ENCODE assay signal across 24 mouse cellular contexts in genomic region chr1:72755227-72755626, GRCm38 (mm10). TPM values are rescaled to one million over a fixed set of nuclear protein-coding genes. Genes with fewer than 3 reads are reported as not detected.
A peak's percentile ranks its signal among the peaks of the same experiment; 100 is the strongest.
DNase-seq lines count a peak whose midpoint lies in the region; ATAC-seq and TF ChIP-seq lines count a peak whose summit lies in the region.
"Had no signal": no experiment of that assay in that cellular context is flagged by ENCODE, and none has a peak within 500 bp of the region (broad histone marks: within the 10 kb centered on the region; RNA-seq: fewer than 3 reads in every experiment).

No protein-coding gene starts in this region.

- no peaks in the 10 kb centered on the region for H3K79me3 ChIP-seq in C2C12 (ENCODE audit: low read depth)

- H3K27ac ChIP-seq in lung, embryonic 15.5 days: peak overlapping the region; percentile 13; the same call in 1 of the 2 replicates
- H3K27ac ChIP-seq: forebrain, embryonic 15.5 days; heart, adult 2 months; heart, embryonic 15.5 days; hindbrain, embryonic 13.5 days; hindbrain, postnatal 0 days had no signal

- no peak overlapping the region for H3K4me2 ChIP-seq in lung, embryonic 15.5 days
- H3K4me2 ChIP-seq: embryonic facial prominence, embryonic 13.5 days; forebrain, embryonic 15.5 days; heart, embryonic 11.5 days; heart, embryonic 15.5 days; hindbrain, embryonic 13.5 days had no signal

- no peak for ATAC-seq in lung, embryonic 15.5 days (ENCODE audit: borderline replicate concordance, extremely low read depth, low FRiP score, low TSS enrichment)
- ATAC-seq: forebrain, embryonic 15.5 days; hindbrain, postnatal 0 days had no signal

- no peak overlapping the region for H3ac ChIP-seq in C2C12 (ENCODE audit: control insufficient read depth, insufficient read length, low read depth)

- no peak overlapping the region for H3K4me3 ChIP-seq in lung, embryonic 15.5 days
- no peak overlapping the region for H3K4me3 ChIP-seq in C2C12 (ENCODE audit: insufficient read depth, poor library complexity, severe bottlenecking)
- H3K4me3 ChIP-seq: embryonic facial prominence, embryonic 13.5 days; erythroblast, embryonic 14.5 days; forebrain, embryonic 15.5 days; heart, adult 2 months; heart, embryonic 15.5 days; hindbrain, embryonic 13.5 days had no signal

- no peak for TF ChIP-seq CTCF in C2C12 (IDR thresholded peaks at IDR 0.05; ENCODE audit: control insufficient read depth, insufficient read depth, insufficient read length)

- DNase-seq in lung, postnatal 25 days (ENCODE audit: low spot score): no peak
- DNase-seq in brain, adult 2 months (ENCODE audit: low read depth, low spot score): peak; percentile 52
- DNase-seq in thymus, postnatal 36 days: no peak
- DNase-seq in adrenal gland, adult (ENCODE audit: inconsistent age in 2 of 2, low spot score in 1 of 2): no peak
- DNase-seq: adrenal gland, postnatal 10 days; cerebellum, adult 11-12 months; cerebellum, adult 9-10 months; cerebellum, postnatal 25 days; gastrocnemius, postnatal 10 days; heart, adult 2 months; heart, postnatal 14 days had no signal

- no peaks in the 10 kb centered on the region for H3K27me3 ChIP-seq in lung, embryonic 15.5 days
- no peaks in the 10 kb centered on the region for H3K27me3 ChIP-seq in C2C12 (ENCODE audit: control insufficient read depth, insufficient read depth, insufficient read length)
- H3K27me3 ChIP-seq: embryonic facial prominence, embryonic 13.5 days; forebrain, embryonic 15.5 days; heart, embryonic 15.5 days; hindbrain, embryonic 13.5 days had no signal

- H3K79me2 ChIP-seq in C2C12 (ENCODE audit: control insufficient read depth, insufficient read depth): no peaks in the 10 kb centered on the region

- no peaks in the 10 kb centered on the region for H3K36me3 ChIP-seq in lung, embryonic 15.5 days
- no peaks in the 10 kb centered on the region for H3K36me3 ChIP-seq in C2C12 (ENCODE audit: control insufficient read depth, insufficient read depth)
- H3K36me3 ChIP-seq: embryonic facial prominence, embryonic 13.5 days; forebrain, embryonic 15.5 days; heart, embryonic 15.5 days; hindbrain, embryonic 13.5 days had no signal

- H3K9ac ChIP-seq in lung, embryonic 15.5 days: no peak overlapping the region
- H3K9ac ChIP-seq: embryonic facial prominence, embryonic 13.5 days; forebrain, embryonic 15.5 days; heart, embryonic 15.5 days; hindbrain, embryonic 13.5 days had no signal

- H3K4me1 ChIP-seq in lung, embryonic 15.5 days: peaks cover 5% of the 10 kb centered on the region
- H3K4me1 ChIP-seq: forebrain, embryonic 15.5 days; hindbrain, embryonic 13.5 days had no signal

- 78% methylated on average over 8 of the region's 8 CpGs for WGBS in lung, embryonic 15.5 days

- no peaks in the 10 kb centered on the region for H3K9me3 ChIP-seq in lung, embryonic 15.5 days
- H3K9me3 ChIP-seq: embryonic facial prominence, embryonic 13.5 days; forebrain, embryonic 15.5 days; heart, embryonic 15.5 days; hindbrain, embryonic 13.5 days had no signal

TF ChIP-seq in C2C12, 6 proteins besides CTCF, POLR2A, EP300 and RAD21:
- TF ChIP-seq MYOG (IDR thresholded peaks at IDR 0.05; ENCODE audit: control insufficient read depth, extremely low read depth, insufficient read length) (no peak), USF1 (IDR thresholded peaks at IDR 0.05; ENCODE audit: low read depth) (peak; percentile 61)
TF ChIP-seq in C2C12: peak in this region for 1.

RNA-seq across cellular contexts. Expression of gene Rpl37a, which starts 44.1 kb away (rescaled TPM):
- 1,583 and 1,678 TPM in 2 replicates for polyA plus RNA-seq in lung, embryonic 15.5 days (2015; fragmentation: Nextera tagmentation; extraction: Ambion mirVana)
- 3,206 TPM for polyA plus RNA-seq in C2C12 (2012; fragmentation: generic; extraction: Trizol)

RNA-seq across cellular contexts. Expression of gene Ankar, which starts 54.8 kb away (rescaled TPM):
- polyA plus RNA-seq in lung, embryonic 15.5 days (2015; fragmentation: Nextera tagmentation; extraction: Ambion mirVana): not detected in 2 replicates
- polyA plus RNA-seq in C2C12 (2012; fragmentation: generic; extraction: Trizol): not detected
- polyA plus RNA-seq: cortical plate, adult 2 months; embryonic facial prominence, embryonic 13.5 days; erythroblast, embryonic 14.5 days; forebrain, embryonic 11.5 days; forebrain, embryonic 15.5 days; frontal cortex, adult 2 months; heart, adult 2 months; heart, embryonic 11.5 days; heart, embryonic 15.5 days; hindbrain, embryonic 13.5 days; hindbrain, postnatal 0 days; intestine, embryonic 14.5 days had no signal
